Mouse (Mus musculus): Measurements from ENCODE around the gene Tsg101.

Tsg101 gene

DNA sequence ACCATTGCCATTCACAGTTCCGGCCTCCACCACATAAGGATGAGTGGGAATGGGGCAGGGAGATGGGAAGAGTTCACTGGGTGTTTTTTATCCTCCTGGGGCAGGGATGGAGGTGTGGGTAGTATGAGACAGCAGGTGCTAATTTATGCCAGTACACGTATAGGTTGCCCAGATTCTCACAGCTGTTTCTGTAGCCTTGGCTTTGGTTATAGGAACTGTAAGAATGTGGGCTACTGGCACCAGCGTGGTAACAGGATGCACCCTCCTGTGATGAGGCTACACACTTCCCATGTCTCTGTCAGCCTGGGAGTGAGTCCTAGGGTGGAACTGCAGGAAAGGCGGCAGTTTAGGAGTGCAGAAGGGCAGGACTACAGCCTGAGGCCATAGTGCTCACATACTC is 42.9 kb downstream of the Tsg101 start:
- DNase-seq (ENCODE audit: low spot score), result no peak

DNA sequence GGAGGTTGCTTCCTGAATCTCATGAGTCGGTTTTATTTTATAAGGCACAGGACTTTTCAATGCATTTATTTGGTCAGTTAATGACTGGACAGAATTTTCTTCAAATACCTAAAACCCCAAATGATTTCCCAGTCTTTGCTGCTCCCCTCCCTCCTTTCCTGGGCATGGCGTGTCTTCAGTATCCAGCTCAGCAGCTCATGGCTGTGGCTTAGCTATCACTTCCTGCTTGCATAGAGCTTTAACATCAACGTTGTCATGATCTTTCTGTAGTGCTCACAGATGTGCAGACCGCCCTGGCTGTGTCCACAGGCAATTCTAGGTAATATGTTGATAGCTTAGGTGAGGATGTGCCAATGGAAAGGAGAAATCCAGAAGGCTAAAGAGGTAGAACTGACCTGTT is 47.8 kb downstream of the Tsg101 start:
- DNase-seq (ENCODE audit: low spot score), result no peak

DNA sequence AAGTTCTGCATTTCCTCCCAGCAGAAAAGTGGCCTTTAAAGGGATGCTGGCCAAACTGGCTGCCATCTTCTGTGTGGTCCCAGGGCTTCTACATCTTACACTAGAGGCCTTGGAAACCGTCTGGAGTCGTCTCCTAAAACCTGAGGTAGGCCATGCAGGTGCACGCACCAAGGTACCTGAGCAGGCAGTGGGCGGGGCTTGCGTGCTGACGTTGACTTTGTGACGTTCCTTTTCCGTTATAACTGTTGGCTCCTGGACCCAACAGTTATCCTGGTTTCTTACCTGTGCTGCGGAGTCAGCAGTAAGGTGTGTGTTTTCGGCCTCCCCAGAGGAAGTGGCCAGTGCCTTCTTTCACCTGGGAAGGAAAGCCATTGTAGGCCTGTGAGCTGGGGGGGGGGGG is 58.8 kb downstream of the Tsg101 start, which contains the start of gene Ldhc:
Gene Ldhc, plus strand, starts transcription at position 208 of the 400 bp plus-strand sequence.
- no peak for DNase-seq (ENCODE audit: low spot score)

DNA sequence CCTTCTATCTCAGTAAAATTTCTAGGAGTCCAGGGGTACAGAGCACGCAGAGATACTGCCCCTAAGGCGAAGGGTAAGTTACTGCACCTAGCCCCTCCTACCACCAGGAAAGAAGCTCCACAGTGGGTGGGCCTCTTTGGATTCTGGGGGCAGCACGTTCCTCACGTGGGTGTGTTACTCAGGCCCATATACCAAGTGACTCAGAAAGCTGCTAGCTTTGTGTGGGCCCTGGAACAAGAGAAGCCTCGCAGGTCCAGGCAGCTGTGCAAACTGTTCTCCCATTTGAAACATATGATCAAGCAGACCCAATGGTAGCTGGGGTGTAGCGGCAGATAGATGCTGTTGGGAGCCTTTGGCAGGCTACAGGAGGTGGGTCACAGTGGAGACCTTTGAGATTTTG is 60.7 kb downstream of the Tsg101 start:
- DNase-seq (ENCODE audit: low spot score), result no peak

DNA sequence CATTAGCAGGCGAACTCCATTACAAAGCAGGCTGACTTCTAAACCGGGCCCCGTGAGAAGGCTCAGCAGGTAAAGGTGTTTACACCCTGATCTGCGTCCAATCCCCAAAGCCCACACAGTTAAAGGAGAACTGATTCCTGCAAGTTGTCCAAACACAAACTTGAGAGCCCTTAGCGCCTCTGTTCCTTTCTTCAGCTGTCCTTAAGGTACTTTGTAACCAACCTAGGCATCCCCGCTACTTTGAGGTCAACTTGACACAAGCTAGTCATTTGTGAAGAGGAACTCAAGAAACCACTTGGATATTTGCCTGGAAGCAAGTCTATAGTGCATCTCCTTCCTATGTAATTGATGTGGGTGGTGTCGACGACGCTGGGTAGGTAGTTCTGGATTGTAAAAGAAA is 62.3 kb downstream of the Tsg101 start:
- no peak for DNase-seq (ENCODE audit: low spot score)

DNA sequence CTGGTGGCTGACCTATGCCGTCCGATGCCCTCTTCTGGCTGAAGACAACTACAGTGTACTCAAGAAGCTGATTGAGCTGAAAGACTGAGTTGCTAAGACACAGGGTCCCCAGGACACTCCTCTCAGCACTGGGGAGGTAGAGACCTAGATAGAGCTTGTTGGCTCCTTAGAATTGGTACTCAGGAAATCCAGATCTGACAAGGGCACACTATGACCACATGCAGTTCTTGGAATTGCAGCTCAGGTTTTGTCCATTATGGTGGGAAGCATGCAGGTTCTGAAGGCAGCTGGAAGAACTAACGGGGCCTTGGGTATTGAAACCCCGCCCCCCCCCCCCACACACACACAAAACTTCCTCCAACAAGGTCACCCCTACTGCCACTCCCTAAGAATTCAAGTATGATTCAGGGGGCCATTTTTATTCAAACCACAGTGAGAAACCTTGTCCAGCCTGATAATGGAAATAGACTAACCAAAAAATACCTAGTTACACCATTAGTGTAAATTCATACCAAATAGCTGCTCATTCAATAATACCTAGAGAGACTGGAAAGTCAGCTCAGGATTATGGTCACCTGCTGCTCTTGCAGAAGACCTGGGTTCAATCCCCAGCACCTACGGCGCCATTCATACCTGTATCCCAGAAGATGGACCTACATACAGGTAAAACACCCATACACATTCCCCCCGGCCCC is 63.8 kb downstream of the Tsg101 start:
- no peak for DNase-seq (ENCODE audit: low spot score)

DNA sequence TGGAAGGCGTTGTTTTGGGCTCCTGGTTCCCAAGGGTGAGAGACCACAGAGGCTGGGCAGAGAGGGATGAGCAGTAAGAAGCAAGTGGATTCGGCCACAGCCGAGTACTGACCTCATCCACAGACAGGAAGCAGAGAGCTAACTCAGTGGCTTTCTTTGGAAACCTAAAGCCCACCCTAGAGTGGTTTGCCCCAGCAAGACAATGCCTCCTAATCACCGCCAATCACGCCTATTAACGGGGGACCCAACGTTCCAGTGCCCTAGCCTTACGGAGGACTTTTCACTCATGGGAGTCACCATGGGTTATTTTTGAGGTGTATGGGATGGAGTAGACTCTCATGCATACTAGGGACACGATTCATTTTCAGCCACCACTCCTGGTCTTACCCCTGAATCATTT is 66.4 kb downstream of the Tsg101 start:
- no peak for DNase-seq (ENCODE audit: low spot score)

DNA sequence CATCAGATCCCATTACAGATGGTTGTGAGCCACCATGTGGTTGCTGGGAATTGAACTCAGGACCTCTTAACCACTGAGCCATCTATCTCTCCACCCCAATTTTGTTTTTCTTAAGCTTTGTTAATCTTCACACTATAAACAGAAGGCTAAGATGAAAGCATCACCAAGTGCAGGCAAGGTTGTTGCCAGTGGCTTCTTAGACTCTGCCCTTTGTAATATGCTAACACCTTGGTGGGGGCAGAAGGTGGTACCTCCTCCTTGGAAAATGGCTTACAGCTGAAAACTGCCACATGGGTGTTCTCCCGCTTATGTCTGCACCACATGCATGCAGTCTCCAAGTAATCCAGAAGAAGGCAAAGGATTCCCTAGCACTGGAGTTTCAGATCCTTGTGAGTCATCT is 67.1 kb downstream of the Tsg101 start:
- DNase-seq (ENCODE audit: low spot score), result no peak

DNA sequence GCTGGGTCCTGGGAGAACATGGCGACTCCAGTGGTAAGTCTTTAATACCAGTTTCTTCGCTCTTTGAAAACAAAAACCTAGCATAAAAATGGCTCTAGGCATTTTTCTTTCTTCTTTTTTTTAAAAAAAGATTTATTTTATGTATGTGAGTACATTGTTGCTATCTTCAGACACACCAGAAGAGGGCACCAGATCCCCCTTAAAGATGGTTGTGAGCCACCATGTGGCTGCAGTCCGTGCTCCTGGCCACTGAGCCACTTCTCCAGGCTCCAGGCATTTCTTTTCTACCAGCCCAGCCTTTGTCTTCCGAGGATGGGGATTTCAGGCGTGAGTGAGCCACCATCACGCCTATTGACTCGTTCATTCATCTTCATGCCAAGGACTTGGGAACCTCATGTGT is 68.7 kb downstream of the Tsg101 start:
- DNase-seq (ENCODE audit: low spot score), result no peak

DNA sequence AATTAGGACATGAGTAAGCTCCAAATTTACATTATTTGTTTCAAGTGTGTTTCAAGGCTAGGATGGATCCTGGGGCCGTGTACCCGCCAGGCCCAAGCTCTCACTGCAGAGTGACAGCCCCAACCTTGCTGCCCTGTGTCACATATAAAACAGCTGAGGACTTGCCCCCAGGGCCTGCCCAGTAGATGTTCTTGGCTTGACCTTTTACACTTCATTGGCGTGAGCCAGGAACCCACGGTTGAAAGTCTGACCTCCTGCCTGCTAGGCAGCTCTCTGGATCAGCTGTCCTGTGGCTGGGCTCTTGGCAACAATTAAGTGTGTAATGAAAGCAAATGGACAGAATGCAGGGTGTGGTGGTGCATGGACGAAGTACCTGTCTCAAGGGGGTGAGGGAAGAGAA is 70.5 kb downstream of the Tsg101 start:
- no peak for DNase-seq (ENCODE audit: low spot score)

DNA sequence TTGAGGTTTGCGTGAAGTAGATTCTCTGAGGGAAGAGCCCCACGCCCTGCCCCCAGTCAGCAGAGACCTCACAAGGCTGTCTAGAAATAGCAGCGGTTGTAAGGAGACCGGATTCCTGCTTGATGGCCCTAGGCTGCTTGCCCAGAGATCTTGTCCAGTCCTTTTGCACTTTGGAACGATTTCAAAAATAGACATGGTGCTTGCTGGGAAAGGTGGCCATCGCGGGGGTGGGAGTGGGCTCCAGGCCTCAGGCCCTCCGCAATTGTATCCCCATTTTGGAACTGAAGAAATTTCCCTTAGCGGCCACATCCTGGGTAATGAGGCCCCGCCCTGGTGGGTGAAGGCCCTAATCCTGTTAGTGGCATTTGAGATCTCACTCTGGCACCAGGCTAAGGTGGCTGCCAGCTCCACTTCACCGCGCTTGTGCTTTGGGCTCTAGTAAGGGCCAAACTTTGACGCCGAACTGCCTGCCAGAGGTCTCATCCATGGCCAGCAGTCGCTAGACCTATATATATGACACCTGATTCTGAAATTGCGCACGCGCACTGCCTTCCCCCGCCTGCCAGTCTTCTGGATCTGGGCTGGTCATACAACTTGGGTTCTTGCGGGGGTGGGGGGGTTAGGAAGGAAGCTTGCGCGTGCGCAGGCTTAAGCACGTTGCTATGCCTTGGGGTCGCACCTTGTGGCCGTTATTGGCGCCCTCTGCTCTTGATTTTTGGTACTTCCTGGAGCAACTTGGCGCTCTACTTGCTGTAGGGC is 73.1 kb downstream of the Tsg101 start:
- DNase-seq (ENCODE audit: low spot score), result peak; percentile 66

DNA sequence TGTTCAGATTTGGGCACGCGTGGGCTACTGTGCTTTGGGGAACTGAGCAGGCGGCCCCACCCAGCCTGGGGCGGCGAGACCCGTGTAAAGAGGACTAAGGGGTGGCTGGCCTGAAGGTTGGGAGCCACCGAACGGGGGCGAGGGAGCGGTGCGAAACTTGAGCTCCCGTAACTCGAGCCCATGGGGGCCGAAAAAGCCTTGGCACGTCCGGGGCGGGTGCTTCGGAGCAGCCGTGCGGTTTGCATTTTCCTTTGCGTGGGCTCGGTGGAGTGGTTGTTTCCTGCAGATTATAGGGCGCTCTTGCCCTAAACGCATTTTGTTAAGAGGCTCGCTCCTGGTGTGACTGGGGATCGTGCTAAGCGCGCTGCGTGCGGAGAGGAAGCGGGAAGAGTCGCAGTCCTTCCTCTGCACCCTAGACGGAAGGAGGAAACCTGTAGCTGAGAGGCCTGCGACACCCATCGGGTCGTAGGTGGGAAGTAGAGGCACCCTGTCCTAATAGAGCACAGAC is 73.7 kb downstream of the Tsg101 start:
- peak; percentile 59 for DNase-seq (ENCODE audit: low spot score)

DNA sequence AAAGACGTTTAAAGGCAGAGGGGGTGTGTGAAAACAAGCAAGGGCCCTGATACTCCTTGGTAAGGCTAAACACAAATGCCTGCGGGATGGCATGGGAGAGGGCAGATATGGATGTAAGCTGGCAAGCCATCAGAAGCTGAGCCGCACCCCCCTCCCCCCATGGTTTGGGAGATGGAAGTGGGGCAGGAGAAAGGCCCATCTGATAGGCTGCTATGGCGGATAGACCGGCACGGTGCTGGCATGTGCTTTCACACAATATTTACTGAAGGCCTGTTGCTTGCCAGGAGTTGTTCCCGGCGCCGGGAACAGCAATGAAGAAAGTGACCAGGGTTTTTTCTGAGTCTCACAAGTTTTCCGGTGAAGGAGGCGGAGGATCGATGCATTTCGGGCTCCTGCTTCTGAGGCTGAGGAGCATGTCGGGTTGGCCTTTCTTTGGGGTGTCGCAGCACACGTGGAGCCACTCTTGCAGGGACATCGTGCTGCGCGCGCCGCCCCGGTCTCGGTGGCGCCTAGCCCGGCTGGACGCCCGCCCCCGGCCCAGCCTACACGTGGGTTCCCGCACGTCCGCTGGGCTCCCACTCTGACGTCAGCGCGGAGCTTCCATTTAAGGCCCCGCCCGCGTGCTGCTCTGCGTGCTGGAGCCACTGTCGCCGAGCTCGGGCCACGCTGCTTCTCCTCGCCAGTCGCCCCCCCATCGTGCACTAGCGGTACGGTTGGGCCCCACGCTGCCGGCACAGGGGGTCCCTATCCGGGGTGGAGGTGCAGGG is 74.4 kb downstream of the Tsg101 start:
- peak; percentile 88 for DNase-seq (ENCODE audit: low spot score)

DNA sequence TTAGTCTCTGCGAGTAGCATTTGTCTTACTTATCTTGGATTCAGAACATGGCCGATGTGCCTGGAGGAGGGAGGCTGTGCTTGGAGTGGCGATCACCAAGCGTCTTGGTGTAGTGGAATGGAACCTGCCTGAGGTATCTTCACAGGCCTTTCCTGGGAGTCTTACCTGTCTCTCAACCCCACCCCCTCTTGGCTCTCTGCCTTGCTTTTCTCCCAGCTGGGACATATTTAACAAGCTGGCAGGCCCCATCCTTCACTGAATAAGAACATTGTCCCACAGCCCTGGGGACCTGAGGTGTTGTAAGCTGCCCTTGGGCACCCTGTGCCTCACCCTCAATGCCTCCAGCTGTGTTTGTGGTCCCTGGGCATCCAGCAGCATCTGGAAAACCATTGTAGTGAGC is 76.2 kb downstream of the Tsg101 start:
- no peak for DNase-seq (ENCODE audit: low spot score)

DNA sequence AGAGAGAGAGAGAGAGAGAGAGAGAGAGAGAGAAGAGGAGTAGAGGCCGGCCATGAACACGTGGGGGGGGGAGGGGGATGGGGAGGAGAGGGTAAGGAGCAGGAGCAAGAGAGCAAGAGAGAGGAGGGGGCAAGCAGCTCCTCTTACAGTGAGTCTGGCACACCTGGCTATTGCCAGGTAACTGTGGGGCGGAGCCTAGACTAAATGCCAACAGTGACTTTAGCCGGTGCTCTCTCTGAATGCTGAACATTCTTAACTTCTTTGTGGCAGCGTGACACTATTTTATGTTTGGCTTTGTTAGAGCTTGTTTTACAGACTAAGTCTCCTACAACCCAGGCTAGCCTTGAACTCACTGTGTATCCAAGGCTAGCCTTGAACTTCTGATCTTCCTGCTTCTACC is 77.5 kb downstream of the Tsg101 start:
- DNase-seq (ENCODE audit: low spot score), result no peak

DNA sequence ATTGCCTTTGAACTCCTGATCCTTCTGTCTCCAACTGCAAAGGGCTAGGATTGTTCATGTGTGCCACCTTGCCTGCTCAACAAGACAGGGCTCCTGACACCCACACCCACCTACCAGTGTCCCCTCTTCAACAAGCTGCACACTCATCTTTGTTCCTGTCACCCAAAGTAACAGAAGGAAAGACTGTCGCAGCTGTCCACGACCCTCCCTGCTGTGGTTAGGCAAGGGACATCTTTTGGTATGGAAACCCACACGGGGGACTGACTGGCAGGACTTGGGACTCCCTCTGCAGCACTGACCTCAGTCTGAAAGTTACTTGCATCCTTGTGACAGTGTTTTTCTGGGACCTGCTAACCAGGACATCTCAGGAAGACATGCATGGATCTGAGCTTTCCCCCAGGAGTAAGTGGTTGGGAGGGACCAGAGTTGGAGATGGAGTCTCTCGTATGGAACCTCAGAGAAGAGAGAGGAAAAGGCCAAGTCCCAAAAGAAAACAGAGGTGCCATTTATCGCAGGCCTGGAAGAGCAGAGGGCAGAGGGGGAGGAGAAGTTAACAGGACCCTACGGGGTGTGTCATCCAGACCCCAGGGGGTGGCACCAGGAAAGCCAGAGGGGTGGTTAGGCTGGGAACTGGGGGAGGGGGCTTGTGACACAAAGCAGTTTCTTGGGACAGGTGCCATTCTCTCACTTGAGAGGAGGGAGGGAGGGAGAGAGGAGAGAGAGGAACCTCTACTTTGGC is 78.8 kb downstream of the Tsg101 start, which contains the start of gene Ldha:
Gene Ldha, plus strand, starts transcription at position 689 of the 739 bp plus-strand sequence.
- DNase-seq (ENCODE audit: low spot score), result no peak

DNA sequence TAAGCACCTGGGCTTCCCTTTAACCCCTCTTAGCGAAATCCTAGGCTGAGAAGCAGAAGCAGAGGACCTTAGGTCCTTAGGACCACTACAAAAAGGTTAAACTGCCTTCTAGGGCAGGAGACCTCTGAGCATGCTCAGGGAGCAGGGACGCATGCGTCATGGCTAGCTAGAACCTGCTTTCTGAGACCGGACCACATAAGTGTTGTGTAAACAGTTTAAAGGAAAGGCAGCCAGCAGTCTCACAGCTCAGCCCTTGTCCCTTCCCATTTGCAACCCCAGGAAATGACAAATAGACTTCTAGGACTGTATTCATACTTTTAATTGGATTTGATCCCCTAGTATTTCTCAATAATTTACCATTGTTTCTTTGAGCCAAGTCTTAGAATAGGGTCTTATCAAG is 79.4 kb downstream of the Tsg101 start:
- no peak for DNase-seq (ENCODE audit: low spot score)

DNA sequence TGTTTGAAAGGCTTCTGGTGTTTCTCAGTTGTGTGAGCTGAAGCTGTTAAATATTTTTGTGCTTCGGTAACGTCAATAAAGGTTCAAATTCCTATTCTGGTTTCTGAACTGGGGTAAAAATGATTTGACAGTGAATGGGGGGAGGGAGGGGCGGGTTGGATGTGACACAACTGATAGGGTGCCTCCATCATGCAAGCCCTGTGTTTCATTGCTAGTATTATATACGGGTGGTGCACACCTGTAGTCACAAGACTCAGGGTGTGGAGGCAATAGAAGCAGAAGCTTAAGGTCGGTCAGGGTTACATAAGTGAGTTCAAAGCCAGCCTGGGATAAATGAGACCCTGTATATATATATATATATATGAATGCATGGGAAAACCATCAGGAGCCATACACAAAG is 79.9 kb downstream of the Tsg101 start:
- no peak for DNase-seq (ENCODE audit: low spot score)

DNA sequence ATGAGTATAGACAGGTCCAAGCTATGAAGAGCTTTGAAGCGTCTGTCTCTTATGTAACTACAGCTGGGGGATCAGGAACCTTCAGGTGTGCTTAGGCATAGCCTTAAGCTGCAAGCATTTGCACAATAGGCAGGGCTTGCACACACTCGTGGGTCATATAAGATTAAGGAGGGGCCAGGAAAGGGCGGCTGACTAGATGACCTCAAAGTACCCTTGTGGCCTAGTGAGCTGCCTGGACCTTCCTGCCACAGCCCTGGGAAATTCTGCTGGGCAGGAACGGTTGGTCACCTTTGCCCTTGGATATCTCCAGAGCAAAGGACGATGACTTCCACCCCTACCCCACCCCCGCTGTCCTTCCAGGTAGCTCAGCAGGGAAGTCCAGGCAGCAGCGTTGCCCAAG is 80.3 kb downstream of the Tsg101 start:
- DNase-seq (ENCODE audit: low spot score), result no peak
